Mouse (Mus musculus): ENCODE measurements around the gene 4933406M09Rik. TPM values are rescaled to one million over a fixed set of nuclear protein-coding genes. Genes with fewer than 3 reads are reported as not detected.

Gene 4933406M09Rik
- polyA plus RNA-seq (2015; fragmentation: Illumina TruSeq; extraction: RNeasy Lipid Tissue Mini Kit (QIAGEN cat#74804); ENCODE audit: insufficient read depth, low read depth, low replicate concordance): not detected

DNA sequence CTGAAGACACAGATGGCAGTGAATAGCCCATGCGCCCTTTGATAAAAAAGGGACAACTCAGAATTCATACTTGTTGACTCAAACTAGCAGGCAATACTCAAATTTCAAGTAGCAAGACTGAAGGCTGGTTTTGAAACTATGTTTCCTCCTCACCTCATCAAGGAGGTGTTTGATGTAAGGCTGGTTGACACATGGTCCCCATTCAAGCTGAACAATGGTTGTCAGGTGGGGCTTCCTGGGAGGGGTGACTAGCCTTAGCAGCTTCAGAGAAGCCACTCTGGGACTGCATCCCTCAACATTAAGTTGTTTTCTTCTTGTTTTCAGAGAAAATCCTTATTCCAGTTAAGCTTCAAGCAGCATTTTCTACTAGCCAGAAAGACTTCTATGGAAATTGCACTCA is at the start of gene 4933406M09Rik:
Gene 4933406M09Rik (plus strand): TSS at position 275 of the 400 bp plus-strand sequence.

GRCm38 (mm10) chr1:134361857-134362212 is 23.9 kb upstream of the 4933406M09Rik start, which contains the start of gene Tmem183a:
Gene Tmem183a, minus strand, starts transcription at chr1:134361979.

GRCm38 (mm10) chr1:134405509-134406413 is 20.0 kb downstream of the 4933406M09Rik start, which contains the start of gene Cyb5r1:
Gene Cyb5r1, plus strand, starts transcription at chr1:134405559.

GRCm38 (mm10) chr1:134415168-134415831 is 29.6 kb downstream of the 4933406M09Rik start, which contains the start of gene Adipor1:
Gene Adipor1, plus strand, starts transcription at chr1:134415378.

Other genes with a start within 250 kb of the 4933406M09Rik start
- gene Chil1, start 203.8 kb upstream of the 4933406M09Rik start, polyA plus RNA-seq (2015; fragmentation: Illumina TruSeq; extraction: RNeasy Lipid Tissue Mini Kit (QIAGEN cat#74804); ENCODE audit: insufficient read depth, low read depth, low replicate concordance): 0.83 TPM
- gene Mybph, start 192.5 kb upstream of the 4933406M09Rik start, polyA plus RNA-seq (2015; fragmentation: Illumina TruSeq; extraction: RNeasy Lipid Tissue Mini Kit (QIAGEN cat#74804); ENCODE audit: insufficient read depth, low read depth, low replicate concordance): not detected
- gene Adora1, start 150.5 kb upstream of the 4933406M09Rik start, polyA plus RNA-seq (2015; fragmentation: Illumina TruSeq; extraction: RNeasy Lipid Tissue Mini Kit (QIAGEN cat#74804); ENCODE audit: insufficient read depth, low read depth, low replicate concordance): 2.9 TPM
- not detected for gene Myog, start 96.0 kb upstream of the 4933406M09Rik start, polyA plus RNA-seq (2015; fragmentation: Illumina TruSeq; extraction: RNeasy Lipid Tissue Mini Kit (QIAGEN cat#74804); ENCODE audit: insufficient read depth, low read depth, low replicate concordance)
- 1.8 TPM for gene Ppfia4, start 53.0 kb upstream of the 4933406M09Rik start, polyA plus RNA-seq (2015; fragmentation: Illumina TruSeq; extraction: RNeasy Lipid Tissue Mini Kit (QIAGEN cat#74804); ENCODE audit: insufficient read depth, low read depth, low replicate concordance)
- 11.1 TPM for gene Tmem183a, start 24.0 kb upstream of the 4933406M09Rik start, polyA plus RNA-seq (2015; fragmentation: Illumina TruSeq; extraction: RNeasy Lipid Tissue Mini Kit (QIAGEN cat#74804); ENCODE audit: insufficient read depth, low read depth, low replicate concordance)
- gene Cyb5r1, start 19.6 kb downstream of the 4933406M09Rik start, polyA plus RNA-seq (2015; fragmentation: Illumina TruSeq; extraction: RNeasy Lipid Tissue Mini Kit (QIAGEN cat#74804); ENCODE audit: insufficient read depth, low read depth, low replicate concordance): 17.1 TPM
- 20.4 TPM for gene Adipor1, start 29.4 kb downstream of the 4933406M09Rik start, polyA plus RNA-seq (2015; fragmentation: Illumina TruSeq; extraction: RNeasy Lipid Tissue Mini Kit (QIAGEN cat#74804); ENCODE audit: insufficient read depth, low read depth, low replicate concordance)
- 4.6 TPM for gene Klhl12, start 69.6 kb downstream of the 4933406M09Rik start, polyA plus RNA-seq (2015; fragmentation: Illumina TruSeq; extraction: RNeasy Lipid Tissue Mini Kit (QIAGEN cat#74804); ENCODE audit: insufficient read depth, low read depth, low replicate concordance)
- 4.9 TPM for gene Rabif, start 108.7 kb downstream of the 4933406M09Rik start, polyA plus RNA-seq (2015; fragmentation: Illumina TruSeq; extraction: RNeasy Lipid Tissue Mini Kit (QIAGEN cat#74804); ENCODE audit: insufficient read depth, low read depth, low replicate concordance)
- gene Mgat4e, start 163.7 kb downstream of the 4933406M09Rik start, polyA plus RNA-seq (2015; fragmentation: Illumina TruSeq; extraction: RNeasy Lipid Tissue Mini Kit (QIAGEN cat#74804); ENCODE audit: insufficient read depth, low read depth, low replicate concordance): not detected
- 2.8 TPM for gene Kdm5b, start 174.2 kb downstream of the 4933406M09Rik start, polyA plus RNA-seq (2015; fragmentation: Illumina TruSeq; extraction: RNeasy Lipid Tissue Mini Kit (QIAGEN cat#74804); ENCODE audit: insufficient read depth, low read depth, low replicate concordance)